Mouse (Mus musculus) 416B (cell line): ENCODE results near the gene Pxmp2.

Experiments
- DNase-seq: peaks from one replicate; pipeline ENCODE4 v3.0.0; 2011; ENCODE audit warnings: low read depth

Pxmp2 gene

DNA sequence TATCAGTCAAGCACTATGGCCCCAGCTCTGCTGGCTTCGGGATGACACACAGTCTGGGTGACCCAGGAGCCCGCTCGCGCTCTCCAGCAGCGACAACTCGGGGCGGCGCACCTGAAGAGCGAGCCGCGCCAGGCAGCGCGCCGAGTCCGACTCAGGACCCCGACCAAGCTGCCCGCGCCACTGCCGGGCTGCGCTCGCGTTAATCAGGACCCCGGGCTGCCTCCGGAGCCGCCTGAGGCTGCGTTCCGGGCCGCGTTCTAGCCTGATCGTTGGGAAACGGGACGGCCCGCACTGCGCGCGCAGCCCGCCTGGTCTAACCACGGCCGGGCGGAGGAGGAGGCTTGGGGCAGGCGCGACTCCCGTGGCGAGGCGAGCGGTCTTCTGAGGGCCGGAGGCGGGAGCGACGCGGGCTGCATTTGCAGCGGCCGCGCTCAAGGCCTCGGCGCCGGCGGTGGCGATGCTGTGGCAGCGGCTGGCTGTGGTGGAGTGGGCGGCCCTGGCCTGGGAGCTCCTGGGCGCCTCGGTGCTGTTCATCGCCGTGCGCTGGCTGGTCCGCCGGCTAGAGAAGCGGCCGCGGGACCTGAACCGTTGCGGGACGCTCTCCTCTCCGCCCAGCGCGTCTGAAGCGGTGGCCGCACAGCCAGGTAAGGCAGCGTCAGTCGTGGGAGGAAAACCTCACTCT is 55.1 kb downstream of the Pxmp2 start, which contains the start of gene Ankle2:
Gene Ankle2 (plus strand): TSS at position 225 of the 682 bp plus-strand sequence.
- peak; percentile 91 for DNase-seq

DNA sequence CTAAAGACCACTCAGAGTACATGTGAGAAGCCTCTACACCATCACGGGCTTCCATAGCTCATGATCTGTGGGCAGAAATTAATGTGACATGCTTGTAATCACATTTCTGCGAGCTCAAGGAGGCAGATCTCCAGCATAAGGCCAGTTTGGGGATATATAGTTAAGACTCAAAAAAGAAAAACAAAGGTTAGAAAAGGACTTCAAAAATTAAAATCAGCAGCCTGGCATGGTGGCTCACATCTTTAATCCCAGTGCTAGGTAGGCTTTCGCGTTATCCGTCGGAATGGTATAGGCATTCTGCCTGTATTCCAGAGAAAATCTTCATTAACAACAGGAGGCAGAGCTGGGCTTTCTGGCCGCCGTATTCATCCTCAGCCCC is 55.6 kb downstream of the Pxmp2 start:
- DNase-seq: no peak

- DNase-seq: no peak
These were observed 58.6 kb downstream of the Pxmp2 start for GRCm38 (mm10) chr5:110227336-110227883.

DNA sequence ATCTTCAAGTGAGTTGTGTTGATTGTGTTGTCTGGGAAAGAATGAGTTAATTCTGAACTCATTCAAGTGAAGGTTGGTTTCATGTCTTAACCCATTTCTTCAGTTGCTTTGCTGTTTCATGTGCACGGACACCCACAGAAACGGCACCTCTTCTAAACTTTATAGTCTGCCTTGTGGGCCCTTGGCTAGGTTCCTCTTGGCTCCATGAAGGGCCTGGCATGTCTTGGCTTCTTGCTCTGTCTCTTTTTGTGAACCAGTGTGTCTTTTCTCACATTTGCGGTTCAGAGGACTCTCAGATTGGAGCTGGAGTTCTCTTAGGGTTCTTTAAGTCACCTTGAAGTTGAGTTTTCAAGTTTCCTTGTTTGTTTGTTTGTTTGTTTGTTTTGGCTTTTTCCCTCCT is 60.9 kb downstream of the Pxmp2 start:
- DNase-seq: no peak
